Mouse (Mus musculus) olfactory bulb, adult 2 months (tissue): ENCODE results near the gene Spib. TPM values are rescaled to one million over a fixed set of nuclear protein-coding genes. Genes with fewer than 3 reads are reported as not detected.

Experiments used
- H3K27ac ChIP-seq: fragments of 200-500 bp; 2 replicates; pipeline ENCODE4 v1.5.1; 2012; ENCODE audit warnings: low read depth, low read length; ENCODE audit not compliant: insufficient read depth
- H3K4me1 ChIP-seq: fragments of 200-500 bp; 2 replicates; pipeline ENCODE4 v1.6.1; 2012; ENCODE audit warnings: low read length; ENCODE audit not compliant: control insufficient read depth, insufficient read depth
- H3K4me3 ChIP-seq: fragments of 200-500 bp; 2 replicates; pipeline ENCODE4 v1.5.1; 2012; ENCODE audit warnings: mild to moderate bottlenecking, low read depth, low read length, moderate library complexity; ENCODE audit not compliant: insufficient read depth
- CTCF ChIP-seq: fragments of 200-500 bp; IDR thresholded peaks from 2 replicates; pipeline ENCODE4 v1.5.1; 2012; ENCODE audit warnings: low read depth, mild to moderate bottlenecking, low read length, moderate library complexity; ENCODE audit not compliant: insufficient read depth
- POLR2A ChIP-seq: fragments of 200-500 bp; IDR thresholded peaks from 2 replicates; pipeline ENCODE4 v1.6.1; 2012; ENCODE audit warnings: mild to moderate bottlenecking, low read depth, low read length, moderate library complexity; ENCODE audit not compliant: insufficient read depth
- WGBS: fragments of 180-500 bp; shearing (Covaris S2); methylation state at CpG from one replicate; pipeline ENCODE4 v1.1.7; 2018; 5-methylcytosine and 5-hydroxymethylcytosine counted together
- polyA plus RNA-seq: library from polyadenylated mRNA; stranded (reverse); fragments of >200 nt; gene quantifications from 2 replicates; pipeline ENCODE4 v1.2.4, GENCODE M21; 2012; ENCODE audit warnings: low replicate concordance; ENCODE audit not compliant: missing spikeins, insufficient read depth, insufficient read length

The Spib gene
- polyA plus RNA-seq, 1 experiment = not detected

DNA sequence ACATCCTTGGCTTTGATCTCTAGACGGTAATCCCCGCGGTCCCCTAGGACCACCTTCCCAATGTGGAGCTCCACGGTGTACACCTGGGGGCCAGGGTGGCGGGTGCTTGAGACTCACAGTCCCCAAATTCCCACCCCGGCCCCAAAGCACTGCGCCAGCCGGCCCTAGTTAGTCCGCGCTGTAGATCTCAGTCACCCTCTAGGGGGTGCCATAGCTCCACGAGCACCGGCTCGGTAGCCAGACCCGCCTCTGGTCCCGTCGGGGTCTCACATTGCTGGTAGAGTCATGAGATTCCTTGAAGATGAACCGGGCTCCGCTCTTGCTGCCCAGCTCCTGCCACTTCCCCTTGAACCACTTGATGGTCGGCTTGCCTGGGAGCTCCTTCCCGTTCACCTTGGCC is 10.2 kb downstream of the Spib start:
- Histone ChIP-seq H3K4me3 (no peak overlapping the region), H3K4me1 (peaks cover 10% of the 10 kb centered on the region; the same call in 1 of the 2 replicates), H3K27ac (no peak overlapping the region)
- WGBS = 5% methylated on average over 20 of the region's 20 CpGs
- TF ChIP-seq POLR2A = no peak
- TF ChIP-seq CTCF = peak; percentile 76

DNA sequence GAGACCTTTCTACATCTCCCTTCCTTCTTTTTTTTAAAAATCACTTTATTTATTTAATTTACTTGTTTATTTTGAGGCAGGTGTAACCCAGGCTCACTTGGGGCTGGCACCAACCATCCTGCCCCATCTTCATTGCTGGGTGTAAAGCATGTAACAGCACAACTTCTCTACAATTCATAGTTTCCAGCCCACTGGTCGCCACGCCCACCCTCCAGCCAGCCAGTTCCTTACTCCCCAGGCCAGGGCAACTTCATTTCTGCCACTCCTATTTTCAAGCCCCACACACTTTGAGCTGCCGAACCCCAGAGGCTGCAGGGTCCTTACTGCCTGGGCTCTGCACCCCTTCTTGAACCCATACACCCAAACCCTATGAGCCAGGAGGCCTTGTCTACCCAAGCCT is 10.9 kb downstream of the Spib start:
- WGBS = 76% methylated on average over 3 of the region's 3 CpGs
- H3K4me3 ChIP-seq = no peak overlapping the region
- TF ChIP-seq CTCF (no peak), POLR2A (no peak)

DNA sequence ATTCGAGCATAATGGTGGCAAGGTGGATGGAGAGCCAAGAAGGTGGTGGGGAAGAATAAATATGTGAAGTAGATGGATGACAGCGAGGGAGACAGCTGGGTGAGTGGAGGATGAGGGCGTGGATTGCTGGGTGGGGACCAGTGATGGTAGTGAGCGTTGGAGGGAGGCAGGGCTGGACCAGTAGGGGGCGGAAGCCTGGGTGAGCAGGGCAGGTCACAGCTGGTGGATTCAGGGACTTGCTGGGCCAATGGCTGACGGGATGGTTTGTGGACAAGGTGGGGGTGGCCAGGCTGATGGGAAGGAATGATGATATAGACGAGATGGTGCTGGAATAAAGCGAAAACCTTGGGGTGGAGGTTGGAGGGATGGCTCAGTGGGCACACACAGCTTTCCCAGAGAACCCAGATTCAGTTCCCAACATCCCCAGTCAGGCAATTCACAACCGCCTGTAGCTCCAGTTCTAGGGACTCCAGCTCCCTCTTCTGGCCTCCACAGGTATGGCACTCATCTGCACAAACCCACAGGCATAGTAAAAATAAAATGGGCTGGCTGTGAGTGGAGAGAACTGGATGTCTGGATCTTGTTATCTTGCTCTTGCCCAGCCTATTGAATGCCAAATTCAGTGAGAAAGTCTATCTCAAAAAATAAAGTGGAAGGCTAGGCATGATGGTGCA is 12.5 kb downstream of the Spib start:
- H3K27ac ChIP-seq = no peak overlapping the region
- TF ChIP-seq CTCF (peak; percentile 32; the same call in 1 of the 2 replicates), POLR2A (no peak)
- peaks cover 5% of the 10 kb centered on the region; the same call in 1 of the 2 replicates for H3K4me1 ChIP-seq
- no peak overlapping the region for H3K4me3 ChIP-seq
- WGBS = 65% methylated on average over 9 of the region's 9 CpGs

More for the DNA sequence above, 10.9 kb downstream of the Spib start:
- Histone ChIP-seq H3K4me1 (peaks cover 10% of the 10 kb centered on the region; the same call in 1 of the 2 replicates), H3K27ac (no peak overlapping the region)

DNA sequence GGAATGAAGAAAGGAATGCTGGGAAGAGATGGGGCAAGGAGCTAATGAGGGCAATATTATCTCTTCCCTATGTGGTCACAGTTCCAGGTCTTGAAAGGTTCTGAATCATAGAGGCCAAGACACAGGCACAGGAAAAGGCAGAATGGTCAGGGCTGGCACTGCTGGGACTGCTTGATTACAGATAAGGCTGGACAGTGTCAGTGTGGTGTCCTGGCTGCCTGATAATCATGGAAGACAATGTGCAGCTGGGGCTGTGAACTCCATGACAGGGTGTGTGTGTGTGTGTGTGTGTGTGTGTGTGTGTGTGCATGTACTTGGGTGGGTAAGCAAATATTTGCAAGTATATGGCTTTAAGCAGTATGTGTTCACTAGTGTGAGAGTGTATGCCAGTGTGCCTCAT is 24.4 kb downstream of the Spib start:
- no peak overlapping the region for H3K27ac ChIP-seq
- H3K4me3 ChIP-seq = no peak overlapping the region
- H3K4me1 ChIP-seq = no peaks in the 10 kb centered on the region
- TF ChIP-seq POLR2A (no peak), CTCF (no peak)

DNA sequence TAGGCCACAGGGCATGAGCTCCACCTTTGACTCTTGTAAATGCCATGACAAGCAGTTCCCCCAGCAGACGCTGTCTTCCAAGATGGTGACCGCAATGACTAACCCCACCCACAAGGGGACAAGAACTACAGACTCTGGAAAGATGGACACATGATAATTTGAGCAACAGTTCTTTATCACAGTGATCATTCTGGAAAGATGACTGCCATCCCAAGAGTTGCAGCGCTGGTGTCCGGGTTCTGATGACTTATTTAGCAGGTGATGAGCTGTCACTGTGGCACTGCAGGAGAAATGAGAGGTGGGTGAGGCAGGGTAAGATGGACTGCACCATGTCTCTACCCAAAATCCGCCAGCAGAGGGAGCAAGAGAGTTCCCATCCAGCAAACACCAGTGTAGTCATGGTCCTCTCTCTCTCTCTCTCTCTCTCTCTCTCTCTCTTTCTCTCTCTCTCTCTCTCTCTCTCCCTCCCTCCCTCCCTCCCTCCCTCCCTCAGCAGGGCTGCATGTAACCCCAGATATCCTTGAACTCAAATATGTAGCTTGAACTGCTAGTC is 30.2 kb downstream of the Spib start:
- H3K4me3 ChIP-seq = no peak overlapping the region
- H3K4me1 ChIP-seq = peaks cover 6% of the 10 kb centered on the region; the same call in 1 of the 2 replicates
- 33% methylated on average over 5 of the region's 5 CpGs for WGBS
- TF ChIP-seq POLR2A (no peak), CTCF (peak; percentile 12; the same call in 1 of the 2 replicates)
- no peak overlapping the region for H3K27ac ChIP-seq

DNA sequence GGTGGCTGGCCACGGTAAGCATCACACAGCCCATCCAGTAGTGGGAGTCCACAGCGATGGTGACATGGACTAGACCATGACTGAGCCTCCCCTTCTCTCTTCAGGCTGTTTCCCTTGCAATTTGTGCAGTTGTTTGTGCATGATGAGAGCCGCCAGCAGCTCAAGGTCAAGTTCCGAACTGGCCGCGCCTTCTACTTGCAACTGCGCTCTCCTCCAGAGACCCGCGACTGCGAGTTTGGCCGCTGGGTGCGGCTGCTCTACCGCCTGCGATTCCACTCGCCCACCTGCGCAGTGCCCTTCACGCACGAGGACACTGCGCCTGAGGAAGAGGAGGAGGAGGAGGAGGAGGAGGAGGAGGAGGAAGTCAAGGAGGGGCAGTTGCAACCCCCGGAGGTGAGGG is 31.8 kb downstream of the Spib start:
- WGBS = 75% methylated on average over 20 of the region's 20 CpGs
- TF ChIP-seq CTCF = no peak
- no peak for TF ChIP-seq POLR2A
- no peak overlapping the region for H3K27ac ChIP-seq
- peaks cover 8% of the 10 kb centered on the region; the same call in 1 of the 2 replicates for H3K4me1 ChIP-seq
- H3K4me3 ChIP-seq = no peak overlapping the region

DNA sequence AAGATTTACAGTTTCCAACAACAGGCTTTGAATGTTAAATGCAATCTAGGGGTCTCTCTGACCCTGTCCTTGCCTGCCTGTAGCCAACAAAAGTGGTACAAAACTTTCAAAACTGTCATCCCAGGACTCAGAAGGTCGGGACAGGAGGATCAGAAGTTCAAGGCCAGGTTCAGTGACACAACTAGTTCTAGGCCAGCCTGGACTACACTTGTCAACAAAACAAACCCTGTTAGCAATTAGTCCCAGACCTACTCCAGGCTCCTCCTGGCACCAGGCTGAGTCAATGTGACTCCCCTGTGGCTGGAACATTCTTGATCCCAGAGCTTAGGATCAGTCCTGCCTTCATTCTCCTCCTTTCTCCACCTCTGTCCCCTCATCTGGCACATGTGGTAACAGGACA is 32.9 kb downstream of the Spib start:
- TF ChIP-seq POLR2A = no peak
- TF ChIP-seq CTCF = no peak
- no peak overlapping the region for H3K27ac ChIP-seq
- H3K4me3 ChIP-seq = no peak overlapping the region
- H3K4me1 ChIP-seq = peaks cover 14% of the 10 kb centered on the region
- 72% methylated on average over 1 of the region's 1 CpGs for WGBS

DNA sequence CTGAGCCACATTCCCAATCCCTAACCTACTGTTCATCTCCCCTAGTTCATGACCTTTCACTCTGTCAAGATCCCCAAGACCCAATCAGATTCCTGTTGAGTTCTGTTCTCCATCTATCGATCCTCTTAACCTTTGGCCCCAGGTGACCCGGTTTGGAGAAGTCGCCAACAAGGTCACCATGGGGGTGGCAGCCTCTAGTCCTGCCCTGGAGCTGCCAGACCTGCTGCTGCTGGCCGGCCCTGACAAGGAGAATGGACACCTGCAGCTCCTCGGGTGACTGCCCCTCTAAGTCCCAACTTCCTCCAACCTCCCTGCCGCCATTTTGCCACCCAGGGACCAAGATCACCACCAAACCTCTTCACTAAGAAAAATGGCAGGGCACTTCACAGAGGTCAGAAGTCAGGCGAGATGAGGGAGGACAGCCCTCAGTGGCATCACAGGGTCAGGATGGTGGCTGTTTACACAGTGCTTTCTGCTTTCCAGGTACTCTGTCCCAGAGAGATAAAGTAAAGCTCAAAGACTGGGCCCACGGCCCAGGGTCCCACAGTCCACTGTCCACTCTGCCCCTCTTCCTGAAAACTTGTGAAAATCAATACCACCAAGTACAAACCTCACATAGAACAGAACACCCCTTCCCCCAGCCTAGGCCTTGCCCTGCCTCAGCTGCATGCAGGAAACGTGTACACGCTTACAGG is 34.4 kb downstream of the Spib start:
- Histone ChIP-seq H3K27ac (no peak overlapping the region), H3K4me3 (no peak overlapping the region), H3K4me1 (peaks cover 19% of the 10 kb centered on the region)
- no peak for TF ChIP-seq CTCF
- no peak for TF ChIP-seq POLR2A
- WGBS = 86% methylated on average over 10 of the region's 10 CpGs

DNA sequence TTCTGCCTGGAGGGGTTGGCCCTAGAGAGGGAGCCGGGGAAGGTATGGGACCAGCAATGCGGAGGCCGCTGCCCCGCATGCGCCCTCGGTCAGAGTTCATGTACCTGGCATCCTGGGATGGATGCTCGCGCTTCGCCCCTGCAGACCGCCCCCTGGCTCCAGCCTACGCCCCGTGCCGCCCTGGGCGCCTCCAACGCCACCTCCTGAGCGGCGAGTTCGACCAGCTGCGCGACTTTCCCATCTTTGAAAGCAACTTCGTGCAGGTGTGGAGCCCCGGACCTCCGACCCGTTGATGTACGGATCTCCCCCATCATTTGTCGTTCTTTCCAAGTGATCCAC is 35.1 kb downstream of the Spib start:
- WGBS = 1% methylated on average over 26 of the region's 26 CpGs
- TF ChIP-seq POLR2A (0 out of 2 replicates have a peak, but pooled peaks have one; percentile 1), CTCF (no peak)
- Histone ChIP-seq H3K4me3 (peak overlapping the region; percentile 66), H3K4me1 (peaks cover 25% of the 10 kb centered on the region), H3K27ac (peak overlapping the region; percentile 84)
